26 mouse cellular contexts compared by ENCODE assay signal in the genomic region with DNA sequence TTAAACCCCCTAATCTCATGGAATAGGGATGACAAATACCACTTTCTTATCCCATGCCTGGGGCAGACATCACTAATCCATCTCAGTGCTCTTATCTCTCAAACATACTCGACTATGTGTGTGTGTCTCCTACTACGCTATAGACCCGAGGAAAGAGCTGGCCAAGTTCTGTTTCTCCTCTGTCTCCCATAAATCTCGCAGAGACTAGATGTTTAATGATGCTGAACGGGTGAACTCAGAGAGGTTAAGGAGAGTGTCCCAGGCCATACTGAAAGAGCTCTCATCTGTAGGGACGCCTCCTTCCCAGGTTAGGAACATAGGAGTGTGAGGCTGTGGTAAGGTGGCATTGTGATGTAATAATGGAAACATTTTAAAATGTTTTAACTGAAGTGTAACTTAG.
"Had no signal": no experiment of that assay in that cellular context is flagged by ENCODE, and none has a peak within 500 bp of the region (broad histone marks: within the 10 kb centered on the region; RNA-seq: fewer than 3 reads in every experiment).

No protein-coding gene starts in this region.

- H3K4me1 ChIP-seq: liver, embryonic 15.5 days had no signal

- DNase-seq: gastrocnemius, adult 2 months; gastrocnemius, postnatal 10 days; gastrocnemius, postnatal 25 days; heart, adult 18-20 months; heart, postnatal 10 days; heart, postnatal 4 days; kidney, adult 2 months; kidney, postnatal 14 days; kidney, postnatal 4 days; liver; liver, embryonic 13.5 days had no signal

- H3K9ac ChIP-seq: heart, embryonic 12.5 days; hindbrain, embryonic 12.5 days; hindbrain, embryonic 14.5 days; intestine, embryonic 15.5 days; limb, embryonic 12.5 days; liver, embryonic 13.5 days; liver, embryonic 15.5 days had no signal

- H3K9me3 ChIP-seq: heart, embryonic 10.5 days; heart, embryonic 12.5 days; hindbrain, embryonic 10.5 days; hindbrain, embryonic 12.5 days; intestine, embryonic 15.5 days; limb, embryonic 10.5 days; limb, embryonic 12.5 days; liver, embryonic 13.5 days; liver, embryonic 15.5 days had no signal

- H3K4me3 ChIP-seq: gastrocnemius, adult 2 months; heart, embryonic 10.5 days; heart, embryonic 12.5 days; hindbrain, embryonic 10.5 days; hindbrain, embryonic 12.5 days; intestine, embryonic 15.5 days; layer of hippocampus, adult 2 months; left cerebral cortex, adult 2 months; limb, embryonic 10.5 days; limb, embryonic 12.5 days; liver, embryonic 13.5 days; liver, embryonic 15.5 days had no signal

- H3K27me3 ChIP-seq: intestine, embryonic 15.5 days; liver, embryonic 13.5 days had no signal

- ATAC-seq: hindbrain, embryonic 16.5 days; inflammation-experienced regulatory T-cells, adult 6 months; intestine, embryonic 15.5 days; intestine, postnatal 0 days had no signal

- H3K36me3 ChIP-seq: heart, embryonic 10.5 days; heart, embryonic 12.5 days; hindbrain, embryonic 10.5 days; hindbrain, embryonic 12.5 days; intestine, embryonic 15.5 days; limb, embryonic 10.5 days; limb, embryonic 12.5 days; liver, embryonic 13.5 days; liver, embryonic 15.5 days had no signal

- H3K4me2 ChIP-seq: heart, embryonic 12.5 days; hindbrain, embryonic 12.5 days; hindbrain, embryonic 14.5 days; intestine, embryonic 15.5 days; limb, embryonic 12.5 days; liver, embryonic 11.5 days; liver, embryonic 13.5 days; liver, embryonic 15.5 days had no signal

- H3K27ac ChIP-seq: gastrocnemius, adult 2 months; heart, embryonic 10.5 days; hindbrain, embryonic 10.5 days; hindbrain, embryonic 12.5 days; hindbrain, embryonic 14.5 days; intestine, embryonic 15.5 days; layer of hippocampus, adult 2 months; left cerebral cortex, adult 2 months; limb, embryonic 10.5 days; limb, embryonic 12.5 days; liver, embryonic 13.5 days; liver, embryonic 15.5 days had no signal
